Mouse (Mus musculus): ENCODE results near the gene Lmntd1. TPM values are rescaled to one million over a fixed set of nuclear protein-coding genes. Genes with fewer than 3 reads are reported as not detected.

The Lmntd1 gene
- total RNA-seq, 2 experiments from 2014 or later, result not detected

DNA sequence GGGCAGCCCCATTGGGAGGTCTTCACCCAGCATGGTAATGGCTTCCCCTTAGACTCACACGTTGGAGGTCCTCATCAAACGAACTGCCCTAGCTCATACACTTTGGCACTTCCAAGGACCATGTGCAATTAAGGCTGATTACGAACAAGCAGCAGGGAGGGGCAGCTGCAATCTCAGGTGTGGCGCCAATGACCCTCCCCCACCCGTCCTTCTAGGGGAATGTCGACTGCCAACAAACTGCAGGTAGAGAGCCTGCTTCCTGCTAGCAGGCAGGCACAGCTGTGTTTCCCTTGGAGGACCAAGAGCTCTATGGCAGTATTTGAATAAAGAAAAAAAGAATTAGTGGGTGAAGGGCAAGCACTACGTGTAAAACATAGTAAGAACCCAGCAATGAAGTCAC lies 289.6 kb downstream of the Lmntd1 start:
- no peak for ATAC-seq (replicated peaks; ENCODE audit: poor library complexity, severe bottlenecking)

DNA sequence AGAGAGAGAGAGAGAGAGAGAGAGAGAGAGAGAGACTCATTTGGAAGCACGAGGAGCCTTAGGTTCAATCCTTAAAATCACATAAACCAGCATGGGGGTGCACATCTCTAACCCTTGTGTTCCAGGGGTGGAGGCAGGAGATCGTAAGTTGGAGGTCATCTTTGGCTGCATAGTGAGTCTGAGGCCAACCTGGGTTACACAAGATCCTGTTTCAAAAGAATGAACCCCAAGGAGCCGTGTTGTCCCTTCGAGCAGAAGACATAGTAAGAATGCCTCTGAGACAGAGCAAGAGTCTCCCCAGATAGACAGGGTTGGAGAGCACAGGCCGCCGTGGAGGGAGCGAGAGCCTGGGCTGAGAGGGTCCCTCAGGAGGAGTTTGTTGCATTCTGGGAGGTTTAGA lies 291.9 kb downstream of the Lmntd1 start:
- peak; percentile 70 for ATAC-seq (replicated peaks; ENCODE audit: poor library complexity, severe bottlenecking)

DNA sequence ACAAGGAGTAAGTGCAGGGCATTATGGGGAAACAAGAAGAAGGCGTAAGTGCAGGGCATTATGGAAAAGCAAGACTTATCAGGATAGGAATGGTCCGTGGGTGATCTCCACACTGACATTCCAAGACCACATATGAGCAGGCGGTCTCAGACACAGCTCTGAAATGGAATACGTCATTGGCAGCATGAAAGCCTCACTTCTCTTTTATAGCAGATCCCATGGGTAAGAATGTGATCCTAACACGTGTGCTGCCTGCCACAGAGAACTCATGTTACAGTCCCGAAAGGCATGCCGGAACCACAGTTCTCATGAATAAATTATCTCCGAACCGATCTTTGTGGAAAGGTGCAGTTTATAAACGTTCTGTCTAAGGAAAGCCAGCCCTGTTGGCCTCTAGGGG lies 294.0 kb downstream of the Lmntd1 start:
- no peak for ATAC-seq (replicated peaks; ENCODE audit: poor library complexity, severe bottlenecking)

Other genes starting within 250 kb of the Lmntd1 start
- not detected in 2 replicates for gene Tuba3b, start 1.4 kb upstream of the Lmntd1 start, total RNA-seq (2014; fragmentation: Nextera tagmentation)
- gene Tuba3b, start 1.4 kb upstream of the Lmntd1 start, total RNA-seq (2017), result not detected in 2 replicates
- gene Rassf8, start 132.4 kb upstream of the Lmntd1 start, total RNA-seq (2014; fragmentation: Nextera tagmentation), result 13.0 and 15.3 TPM in 2 replicates
- gene Rassf8, start 132.4 kb upstream of the Lmntd1 start, total RNA-seq (2017), result 13.5 and 14.1 TPM in 2 replicates